Mouse (Mus musculus) Patski (cell line): ENCODE measurements around the gene Grap2. TPM values are rescaled to one million over a fixed set of nuclear protein-coding genes. Genes with fewer than 3 reads are reported as not detected.
A peak's percentile ranks its signal among the peaks of the same experiment; 100 is the strongest.

Experiments used
- ATAC-seq: fragments of 100-300 bp; one replicate; pipeline ENCODE4 v1.8.0; 2021
- CTCF ChIA-PET: fragments of 350-600 bp; sonication (Branson Sonifier 250); formaldehyde crosslinking; loops from one replicate; lab custom pipeline; 2022; ENCODE audit warnings: inconsistent platforms; lab: Charles Lee
- POLR2A ChIA-PET: fragments of 350-600 bp; sonication (Branson Sonifier 250); formaldehyde crosslinking; loops from one replicate; lab custom pipeline; 2022; ENCODE audit warnings: antibody characterized with exemption, inconsistent platforms; lab: Charles Lee
- DNase-seq: peaks from one replicate; pipeline ENCODE4 v3.0.0-alpha.2; 2011; ENCODE audit warnings: low read depth, low spot score
- H3K27me3 ChIP-seq: fragments of 371-371 bp; one replicate; pipeline ENCODE4 v1.5.1; 2021
- CTCF ChIP-seq: fragments of 100-300 bp; IDR thresholded peaks from one replicate; pipeline ENCODE4 v1.5.1; 2021
- in situ Hi-C: fragments of 300-500 bp; cut with MboI; formaldehyde crosslinking; loops from 3 replicates; pipeline ENCODE4 v1.11.1; 2018; ENCODE audit warnings: low pct_unique_long_range_greater_than_20kb, mixed read lengths
- polyA plus RNA-seq: library from polyadenylated mRNA; unstranded; gene quantifications from one replicate; pipeline ENCODE4 v1.2.3, GENCODE M21; 2021

Grap2 gene
- polyA plus RNA-seq, 1 experiment from 2014 or later, result not detected

DNA sequence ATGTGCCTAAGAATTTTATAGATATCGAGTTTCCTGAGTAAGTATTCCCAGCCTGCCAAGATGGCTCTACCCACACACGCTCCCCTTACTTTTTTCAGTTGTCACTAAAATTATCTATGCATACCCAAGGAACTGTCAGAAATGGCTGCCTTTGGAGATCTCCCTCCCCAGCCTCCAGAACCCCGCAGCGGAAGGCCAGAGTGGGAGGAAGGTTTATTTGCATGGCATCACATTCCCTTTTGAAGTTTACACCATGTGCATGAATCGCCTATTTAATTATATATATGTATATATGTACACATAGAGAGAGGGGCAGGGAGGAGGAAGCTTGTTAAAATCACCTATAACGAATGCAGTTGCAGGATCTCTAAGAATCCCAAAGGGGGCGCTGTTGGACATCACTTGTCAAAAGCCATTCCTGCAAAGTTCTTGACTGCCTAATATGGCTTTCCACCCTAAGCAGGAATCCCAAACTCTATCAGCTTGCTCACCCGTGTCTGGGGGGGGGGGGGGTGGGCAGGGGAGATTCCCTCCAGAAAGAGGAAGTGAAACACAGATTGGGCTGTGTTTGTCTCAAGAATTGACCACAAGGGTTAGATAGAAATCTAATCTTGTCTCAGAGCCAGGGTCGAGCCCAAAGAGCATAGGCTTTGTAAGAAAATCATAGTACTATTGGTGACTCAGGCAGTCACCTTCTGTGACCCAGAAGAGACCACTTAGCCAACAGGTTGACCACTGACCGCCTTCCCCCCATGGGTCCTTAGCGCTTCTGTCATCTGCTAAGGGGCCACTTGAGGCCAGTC lies 62.2 kb downstream of the Grap2 start:
- H3K27me3 ChIP-seq, result peaks cover 12% of the 10 kb centered on the region
- peak; percentile 63 for TF ChIP-seq CTCF
- CTCF ChIA-PET, result interaction anchor here (0.8 to 1.2 kb wide), 2 partner anchors 53 to 59 kb away, joined by 3 to 4 read pairs; no protein-coding TSS in a partner anchor
- in situ Hi-C loops, result loop anchor here (10.0 kb wide), 1 partner anchor 60 kb away; no protein-coding TSS in a partner anchor
- POLR2A ChIA-PET, result no interaction called here
- ATAC-seq (no peak), DNase-seq (peak; percentile 15)

DNA sequence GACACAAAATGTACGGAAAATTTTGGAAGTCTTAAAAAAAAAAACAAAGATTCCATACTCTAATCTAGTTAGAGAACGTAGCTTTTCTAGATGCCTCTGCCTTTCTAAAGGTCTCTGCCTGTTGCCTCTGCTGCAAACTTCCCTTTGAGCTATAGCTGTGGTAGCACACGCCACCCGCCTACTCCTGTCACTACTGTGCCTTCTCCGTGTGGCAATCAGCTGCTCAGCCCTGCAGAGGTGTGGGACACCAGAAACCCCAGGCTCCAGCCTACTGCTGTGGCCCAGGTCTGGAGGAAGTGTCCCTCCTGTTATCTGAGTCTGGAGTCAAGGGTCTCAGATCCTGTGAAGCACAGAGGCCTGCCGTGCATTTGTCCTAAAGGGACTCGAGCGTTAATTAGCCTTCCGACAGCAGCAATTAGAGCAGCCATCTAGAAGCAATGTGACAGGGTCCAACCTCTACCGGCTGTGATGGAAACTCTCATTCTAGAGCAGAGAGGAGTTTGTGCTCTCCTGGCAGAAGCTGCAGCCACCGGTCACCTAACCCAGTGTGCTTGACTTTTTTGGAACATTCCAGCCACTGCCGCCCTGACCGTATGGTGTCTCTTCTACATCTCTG lies 64.5 kb downstream of the Grap2 start:
- in situ Hi-C loops, result loop anchor here (10.0 kb wide), 1 partner anchor 58 kb away; no protein-coding TSS in a partner anchor
- H3K27me3 ChIP-seq, result peaks cover 12% of the 10 kb centered on the region
- POLR2A ChIA-PET, result interaction anchor here (0.5 kb wide), 1 partner anchor 322 kb away, joined by 3 read pairs; no protein-coding TSS in a partner anchor
- CTCF ChIA-PET, result no interaction called here
- no peak for DNase-seq
- no peak for TF ChIP-seq CTCF
- no peak for ATAC-seq

DNA sequence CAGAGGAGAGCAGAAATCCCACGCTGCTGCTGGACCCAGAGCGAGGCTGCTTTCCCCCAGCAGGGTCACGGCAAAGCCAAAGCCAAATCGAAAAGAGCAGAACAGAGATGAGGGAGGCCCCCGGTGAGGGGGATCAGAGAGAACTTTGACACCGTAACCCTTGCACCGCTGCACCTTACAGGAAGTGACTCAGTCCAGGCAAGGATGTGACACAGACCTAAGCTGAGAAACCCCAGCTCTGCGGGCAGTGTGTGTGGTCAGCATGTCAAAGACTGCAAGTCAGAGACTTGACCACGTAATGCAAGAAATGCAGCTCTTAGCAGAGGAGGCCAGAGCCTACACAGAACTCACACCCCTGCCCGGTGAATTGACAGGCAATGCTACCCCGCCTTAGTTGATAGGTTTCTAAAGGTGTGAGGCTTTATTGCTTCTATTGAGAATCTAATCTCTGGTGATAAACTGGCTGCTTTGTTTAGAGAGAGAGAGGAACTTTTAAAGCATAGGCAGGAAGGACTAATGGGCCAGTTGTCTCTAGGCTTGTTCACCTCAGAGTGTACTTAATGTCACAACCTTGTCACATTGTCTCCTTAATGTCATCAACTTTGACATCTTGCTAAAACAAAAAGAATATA lies 66.8 kb downstream of the Grap2 start:
- no peak for DNase-seq
- CTCF ChIA-PET, result no interaction called here
- POLR2A ChIA-PET, result no interaction called here

DNA sequence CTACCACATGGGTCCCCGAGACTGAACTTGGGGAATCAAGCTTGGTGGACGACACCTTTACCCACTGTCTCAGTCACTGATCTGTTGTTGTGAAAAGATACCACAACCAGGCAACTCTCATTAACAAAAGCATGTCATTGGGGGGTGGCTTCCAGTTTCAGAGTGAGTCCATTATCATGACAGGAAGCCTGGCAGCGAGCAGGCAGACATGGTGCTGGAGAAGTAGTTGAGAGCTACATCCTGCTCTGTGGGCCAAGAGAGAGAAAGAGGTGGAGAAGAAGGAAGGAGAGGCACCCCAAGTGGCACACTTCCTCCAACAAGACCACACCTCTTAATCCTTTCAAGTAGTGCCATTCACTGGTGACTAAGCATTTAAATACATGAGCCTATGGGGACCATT lies 67.5 kb downstream of the Grap2 start:
- CTCF ChIA-PET, result no interaction called here
- no peak for ATAC-seq
- POLR2A ChIA-PET, result no interaction called here

More for the DNA sequence above, 66.8 kb downstream of the Grap2 start:
- in situ Hi-C loops, result loop anchor here (10.0 kb wide), 1 partner anchor 56 kb away; no protein-coding TSS in a partner anchor
- H3K27me3 ChIP-seq, result no peaks in the 10 kb centered on the region
- no peak for ATAC-seq
- no peak for TF ChIP-seq CTCF

DNA sequence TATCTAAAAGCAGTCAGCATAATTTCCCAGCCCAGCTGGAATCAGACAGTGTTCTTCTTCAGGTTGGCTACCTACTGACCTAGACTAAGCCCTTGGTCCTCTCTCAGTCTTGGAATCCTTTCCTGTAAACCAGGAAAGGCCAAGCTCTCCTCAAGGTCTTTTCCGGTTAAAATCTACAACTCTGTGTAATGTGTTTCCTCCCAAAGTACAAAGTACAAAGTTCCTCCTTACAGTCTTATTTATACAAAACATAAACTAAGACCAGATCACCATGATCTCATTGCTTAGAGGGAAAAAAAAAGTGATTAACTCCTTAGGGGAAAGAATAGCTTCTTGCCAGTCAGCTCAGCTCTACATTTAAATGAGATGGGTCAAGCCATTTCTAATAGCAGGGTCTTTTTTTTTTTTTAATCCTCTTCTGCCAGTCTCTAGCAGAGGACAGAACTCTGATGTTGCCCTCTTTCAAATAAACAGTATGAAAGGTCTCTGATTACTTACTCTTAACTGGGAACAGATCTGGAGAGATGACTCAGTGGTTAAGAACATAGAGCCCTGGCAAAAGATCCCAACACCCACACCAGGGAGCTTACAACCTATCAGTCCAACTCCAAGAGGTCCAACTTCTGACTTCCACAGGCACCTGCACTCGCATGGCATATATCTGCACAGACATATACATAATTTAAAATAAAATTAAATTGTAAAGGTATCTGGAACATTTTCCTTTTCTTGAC lies 69.5 kb downstream of the Grap2 start:
- TF ChIP-seq CTCF, result no peak
- H3K27me3 ChIP-seq, result no peaks in the 10 kb centered on the region
- in situ Hi-C loops, result no loop called here
- ChIA-PET CTCF (interaction anchor here (1.1 kb wide), 1 partner anchor 39 kb away, joined by 3 read pairs; no protein-coding TSS in a partner anchor), POLR2A (interaction anchor here (0.6 kb wide), 1 partner anchor 8 kb away, joined by 3 read pairs; no protein-coding TSS in a partner anchor)
- ATAC-seq (no peak), DNase-seq (no peak)

More for the DNA sequence above, 67.5 kb downstream of the Grap2 start:
- H3K27me3 ChIP-seq, result no peaks in the 10 kb centered on the region
- no peak for TF ChIP-seq CTCF
- no peak for DNase-seq
- in situ Hi-C loops, result loop anchor here (10.0 kb wide), 1 partner anchor 55 kb away; no protein-coding TSS in a partner anchor

DNA sequence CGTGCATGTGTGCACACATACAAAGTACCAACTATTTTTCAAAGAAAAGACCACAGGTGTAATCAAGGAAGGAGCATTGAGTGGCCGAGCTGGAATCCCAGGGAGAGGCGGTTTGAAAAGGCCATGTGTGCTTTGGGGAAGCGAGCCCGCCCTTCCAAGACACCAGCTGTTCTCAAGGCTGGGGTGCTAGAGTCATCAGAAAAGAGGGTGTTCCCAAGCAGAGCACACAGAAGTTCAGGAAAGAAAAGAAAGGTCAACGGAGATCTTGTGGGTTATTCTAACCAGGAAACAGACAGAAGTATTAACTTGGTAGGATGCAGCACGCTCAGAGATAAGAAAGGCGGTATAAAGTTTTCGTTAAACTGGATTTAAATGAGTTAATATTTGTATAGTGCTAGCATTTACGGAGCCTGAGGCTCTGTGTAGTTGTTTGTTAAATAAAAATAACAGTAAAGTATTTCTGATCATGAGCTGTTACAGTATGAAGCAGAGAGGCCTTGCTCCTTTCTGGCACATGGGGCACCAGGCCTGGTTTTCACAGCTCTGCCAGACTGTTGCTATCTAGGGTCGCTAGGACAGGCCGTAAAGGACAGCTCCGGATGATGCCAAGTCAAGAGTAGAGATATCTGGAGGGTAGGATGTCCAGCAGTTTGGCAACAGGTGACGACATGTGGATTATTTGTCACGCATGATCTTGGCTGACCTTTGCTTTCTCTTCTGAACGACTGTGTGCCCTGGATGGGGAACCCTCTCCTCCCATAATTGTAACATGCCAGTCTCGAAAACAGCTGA lies 72.8 kb downstream of the Grap2 start:
- ATAC-seq, result no peak
- ChIA-PET CTCF (interaction anchor here (1.6 kb wide), 1 partner anchor 8 kb away, joined by 3 read pairs; no protein-coding TSS in a partner anchor), POLR2A (no interaction called here)
- no peak for DNase-seq
- in situ Hi-C loops, result no loop called here
- no peaks in the 10 kb centered on the region for H3K27me3 ChIP-seq
- TF ChIP-seq CTCF, result no peak

DNA sequence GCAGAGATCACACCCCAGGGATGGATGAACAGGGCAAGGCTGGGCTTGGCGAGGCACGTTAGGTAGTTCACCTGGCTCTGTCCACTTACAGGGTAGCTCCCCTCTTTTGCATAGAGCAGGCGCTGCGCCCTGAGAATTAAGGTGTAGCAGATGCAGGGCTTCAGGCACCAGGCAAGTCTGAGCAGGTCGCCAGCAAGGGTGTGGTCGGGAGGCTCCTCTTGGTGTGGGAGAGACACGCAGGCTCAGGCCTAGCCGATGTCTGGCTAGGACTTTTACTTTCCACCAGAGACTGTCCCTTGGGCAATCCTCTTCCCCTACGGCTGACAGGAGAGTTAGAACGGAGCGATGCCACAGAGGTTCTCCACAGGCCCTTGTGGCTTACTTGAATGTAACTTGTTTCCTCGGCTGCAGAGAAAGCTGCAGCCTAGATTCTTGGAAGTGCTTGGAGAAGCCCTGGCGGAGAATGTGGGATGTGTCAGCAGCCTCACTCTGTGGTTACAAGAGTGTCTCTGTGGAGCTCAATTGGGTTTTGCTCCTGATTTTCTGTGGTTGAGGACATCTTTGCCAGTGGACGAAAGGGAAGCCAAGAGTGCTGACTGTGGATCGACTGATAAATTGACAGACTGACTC lies 76.7 kb downstream of the Grap2 start:
- DNase-seq, result no peak
- ChIA-PET CTCF (no interaction called here), POLR2A (interaction anchor here (0.5 kb wide), 2 partner anchors 278 to 326 kb away, joined by 3 read pairs; no protein-coding TSS in a partner anchor)
- no peaks in the 10 kb centered on the region for H3K27me3 ChIP-seq
- in situ Hi-C loops, result no loop called here
- TF ChIP-seq CTCF, result no peak
- no peak for ATAC-seq

DNA sequence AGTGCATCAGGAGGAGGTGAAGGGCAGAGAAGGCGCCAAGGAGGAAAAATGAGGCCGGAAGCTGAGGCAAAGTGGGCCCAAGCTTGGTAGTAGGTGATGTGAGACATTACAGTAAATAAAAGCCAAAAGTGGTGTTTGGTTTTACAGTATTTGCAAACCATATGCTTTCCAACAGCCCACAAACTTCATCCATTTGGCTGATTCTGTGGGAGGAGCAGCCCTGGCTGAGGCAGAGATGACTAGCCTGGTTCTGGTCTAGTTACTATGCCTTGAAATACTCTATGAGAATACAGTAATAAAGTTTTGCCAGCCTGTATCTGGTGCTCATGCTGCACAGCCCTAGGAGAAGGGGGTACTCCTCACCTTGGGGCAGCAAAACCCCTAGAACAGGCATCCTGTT lies 78.0 kb downstream of the Grap2 start:
- ATAC-seq (no peak), DNase-seq (no peak)
- ChIA-PET CTCF (no interaction called here), POLR2A (interaction anchor here (0.6 kb wide), 1 partner anchor 9 kb away, joined by 3 read pairs; no protein-coding TSS in a partner anchor)
- in situ Hi-C loops, result no loop called here
- peaks cover 4% of the 10 kb centered on the region for H3K27me3 ChIP-seq
- no peak for TF ChIP-seq CTCF

DNA sequence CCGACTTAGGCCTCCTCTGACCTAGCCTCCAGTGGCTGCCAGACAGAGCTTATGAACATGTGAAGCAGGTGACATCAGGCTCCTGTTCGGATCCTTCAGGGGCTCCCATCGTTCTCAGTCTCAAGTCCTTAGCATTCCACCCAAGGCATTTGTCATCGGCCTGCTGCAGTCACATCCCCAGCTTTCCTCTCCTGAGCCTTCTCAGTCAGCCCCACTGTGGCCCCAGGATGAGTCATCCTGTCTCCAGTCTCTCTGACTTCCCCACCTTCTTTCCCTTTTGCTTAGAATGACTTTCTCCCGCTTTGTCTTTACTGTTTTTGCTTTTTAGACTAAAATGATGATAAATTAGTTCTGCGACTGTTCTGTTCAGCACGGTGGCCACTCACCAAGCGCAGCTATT lies 81.5 kb downstream of the Grap2 start:
- no peak for TF ChIP-seq CTCF
- in situ Hi-C loops, result no loop called here
- ChIA-PET CTCF (interaction anchor here (1.3 kb wide), 1 partner anchor 9 kb away, joined by 3 read pairs; no protein-coding TSS in a partner anchor), POLR2A (no interaction called here)
- DNase-seq (no peak), ATAC-seq (no peak)
- H3K27me3 ChIP-seq, result peaks cover 7% of the 10 kb centered on the region
